ENCODE assay signal across 8 mouse cellular contexts in genomic region chr5:35104960-35105921, GRCm38 (mm10). TPM values are rescaled to one million over a fixed set of nuclear protein-coding genes. Genes with fewer than 3 reads are reported as not detected.
DNase-seq lines count a peak whose midpoint lies in the region; ATAC-seq and TF ChIP-seq lines count a peak whose summit lies in the region.

Lrpap1 (minus strand) TSS chr5:35105766.

- TF ChIP-seq EP300 in heart, postnatal 0 days (IDR thresholded peaks at IDR 0.05; ENCODE audit: low read depth): no peak

- no peaks in the 10 kb centered on the region for H3K9me3 ChIP-seq in E14TG2a.4 (ENCODE audit: low read length)
- H3K9me3 ChIP-seq in forebrain, embryonic 12.5 days: no peaks in the 10 kb centered on the region
- H3K9me3 ChIP-seq in heart, postnatal 0 days (replicated peaks; ENCODE audit: control insufficient read depth, low read length): no peaks in the 10 kb centered on the region
- H3K9me3 ChIP-seq in liver, embryonic 16.5 days (replicated peaks; ENCODE audit: control insufficient read depth, low read length): no peaks in the 10 kb centered on the region
- H3K9me3 ChIP-seq in neural tube, embryonic 13.5 days: no peaks in the 10 kb centered on the region

- H3K4me3 ChIP-seq in E14TG2a.4 (replicated peaks; ENCODE audit: low read length): peak within 1 kb of the TSS; percentile 93
- peak within 1 kb of the TSS; percentile 76 for H3K4me3 ChIP-seq in forebrain, embryonic 12.5 days (replicated peaks)
- H3K4me3 ChIP-seq in heart, postnatal 0 days (ENCODE audit: low read depth, low read length): peak within 1 kb of the TSS; percentile 79
- H3K4me3 ChIP-seq in liver, embryonic 16.5 days (ENCODE audit: low read depth, low read length): peak within 1 kb of the TSS; percentile 82
- H3K4me3 ChIP-seq in neural tube, embryonic 13.5 days: peak within 1 kb of the TSS; percentile 64
- peak within 1 kb of the TSS; percentile 97 for H3K4me3 ChIP-seq in testis, adult 2 months (ENCODE audit: control insufficient read depth, low read depth, low read length)

- WGBS in forebrain, embryonic 12.5 days: under 1% methylated on average over 39 of the region's 39 CpGs
- 2% methylated on average over 39 of the region's 39 CpGs for WGBS in heart, postnatal 0 days
- under 1% methylated on average over 38 of the region's 39 CpGs for WGBS in liver, embryonic 16.5 days (ENCODE audit: insufficient replicate concordance)
- WGBS in neural tube, embryonic 13.5 days: 1% methylated on average over 39 of the region's 39 CpGs

- peak; percentile 90 for DNase-seq in c-Kit-positive CD71-positive TER-119-positive erythroid progenitor cells, embryonic 14.5 days (ENCODE audit: low spot score)
- DNase-seq in heart, postnatal 0 days (ENCODE audit: low spot score): peak; percentile 90
- DNase-seq in kidney, postnatal 4 days: peak; percentile 95 to 96

- H3K4me2 ChIP-seq in forebrain, embryonic 12.5 days: peak within 1 kb of the TSS; percentile 72
- peak within 1 kb of the TSS; percentile 84 for H3K4me2 ChIP-seq in heart, postnatal 0 days (ENCODE audit: low read depth, low read length)
- H3K4me2 ChIP-seq in liver, embryonic 16.5 days (ENCODE audit: low read depth, low read length): peak within 1 kb of the TSS; percentile 78
- peak within 1 kb of the TSS; percentile 76 for H3K4me2 ChIP-seq in neural tube, embryonic 13.5 days

- TF ChIP-seq CTCF in E14TG2a.4 (conservative IDR thresholded peaks at IDR 0.05; ENCODE audit: low read length): no peak
- no peak for TF ChIP-seq CTCF in heart, postnatal 0 days (IDR thresholded peaks at IDR 0.05; ENCODE audit: low read depth)
- TF ChIP-seq CTCF in testis, adult 2 months (IDR thresholded peaks at IDR 0.05; ENCODE audit: control insufficient read depth, insufficient read depth, insufficient replicate concordance, low read depth, low read length): no peak

- peaks cover 11% of the 10 kb centered on the region; the same call in 1 of the 2 replicates for H3K27me3 ChIP-seq in E14TG2a.4 (ENCODE audit: insufficient read depth, low read length)
- H3K27me3 ChIP-seq in forebrain, embryonic 12.5 days: no peaks in the 10 kb centered on the region
- no peaks in the 10 kb centered on the region for H3K27me3 ChIP-seq in heart, postnatal 0 days (ENCODE audit: control insufficient read depth, insufficient read depth, low read length)
- H3K27me3 ChIP-seq in liver, embryonic 16.5 days (ENCODE audit: control insufficient read depth, insufficient read depth, low read depth, low read length): no peaks in the 10 kb centered on the region
- no peaks in the 10 kb centered on the region for H3K27me3 ChIP-seq in neural tube, embryonic 13.5 days
- H3K27me3 ChIP-seq in testis, adult 2 months (ENCODE audit: control insufficient read depth, insufficient read depth, low read length): no peaks in the 10 kb centered on the region

- peak; percentile 97 for ATAC-seq in forebrain, embryonic 12.5 days (ENCODE audit: low FRiP score)
- ATAC-seq in heart, postnatal 0 days (ENCODE audit: insufficient read depth, low read depth): peak; percentile 97
- peak; percentile 87 for ATAC-seq in liver, embryonic 16.5 days (ENCODE audit: low read depth)
- ATAC-seq in neural tube, embryonic 13.5 days (ENCODE audit: low read depth): peak; percentile 96

- H3K9ac ChIP-seq in forebrain, embryonic 12.5 days: peak within 1 kb of the TSS; percentile 79
- peak within 1 kb of the TSS; percentile 83 for H3K9ac ChIP-seq in heart, postnatal 0 days (replicated peaks; ENCODE audit: low read depth, low read length)
- peak within 1 kb of the TSS; percentile 64 for H3K9ac ChIP-seq in liver, embryonic 16.5 days (ENCODE audit: low read depth, low read length)
- H3K9ac ChIP-seq in neural tube, embryonic 13.5 days: peak within 1 kb of the TSS; percentile 82

- peaks cover 31% of the 10 kb centered on the region for H3K36me3 ChIP-seq in E14TG2a.4 (ENCODE audit: insufficient read depth, low read length)
- H3K36me3 ChIP-seq in forebrain, embryonic 12.5 days (replicated peaks): peaks cover 24% of the 10 kb centered on the region
- peaks cover 24% of the 10 kb centered on the region for H3K36me3 ChIP-seq in heart, postnatal 0 days (replicated peaks; ENCODE audit: control insufficient read depth, insufficient read depth, low read length)
- peaks cover 21% of the 10 kb centered on the region for H3K36me3 ChIP-seq in liver, embryonic 16.5 days (ENCODE audit: control insufficient read depth, insufficient read depth)
- peaks cover 24% of the 10 kb centered on the region for H3K36me3 ChIP-seq in neural tube, embryonic 13.5 days
- no peaks in the 10 kb centered on the region; the same call in 1 of the 2 replicates for H3K36me3 ChIP-seq in testis, adult 2 months (ENCODE audit: control insufficient read depth, insufficient read depth, low read length)

- TF ChIP-seq POLR2A in testis, adult 2 months (IDR thresholded peaks at IDR 0.05; ENCODE audit: control insufficient read depth, low read depth, low read length): peak; percentile 92

- H3K27ac ChIP-seq in forebrain, embryonic 12.5 days: peak within 1 kb of the TSS; percentile 77
- peak within 1 kb of the TSS; percentile 80 for H3K27ac ChIP-seq in heart, postnatal 0 days (ENCODE audit: low read depth)
- peak within 1 kb of the TSS; percentile 20 for H3K27ac ChIP-seq in liver, embryonic 16.5 days (ENCODE audit: low read length)
- peak within 1 kb of the TSS; percentile 85 for H3K27ac ChIP-seq in neural tube, embryonic 13.5 days (replicated peaks)
- peak within 1 kb of the TSS; percentile 76 for H3K27ac ChIP-seq in testis, adult 2 months (ENCODE audit: control insufficient read depth, insufficient read depth, low read depth, low read length)

- H3K4me1 ChIP-seq in E14TG2a.4 (replicated peaks; ENCODE audit: low read depth, low read length): peaks cover 45% of the 10 kb centered on the region
- H3K4me1 ChIP-seq in forebrain, embryonic 12.5 days: peaks cover 26% of the 10 kb centered on the region
- H3K4me1 ChIP-seq in heart, postnatal 0 days (ENCODE audit: control insufficient read depth, insufficient read depth): peaks cover 18% of the 10 kb centered on the region
- peaks cover 25% of the 10 kb centered on the region for H3K4me1 ChIP-seq in liver, embryonic 16.5 days (ENCODE audit: control insufficient read depth, low read depth, low read length)
- peaks cover 29% of the 10 kb centered on the region for H3K4me1 ChIP-seq in neural tube, embryonic 13.5 days (replicated peaks)
- H3K4me1 ChIP-seq in testis, adult 2 months (ENCODE audit: control insufficient read depth, insufficient read depth, low read length): peaks cover 9% of the 10 kb centered on the region

RNA-seq across cellular contexts. Expression of gene Lrpap1, which starts in this region (rescaled TPM):
- polyA plus RNA-seq in forebrain, embryonic 12.5 days (2016; fragmentation: Nextera tagmentation; extraction: Ambion mirVana): 94.7 and 96.2 TPM in 2 replicates
- total RNA-seq in heart, postnatal 0 days (2014; rRNA removed; ENCODE audit: low replicate concordance): 35.9 and 43.7 TPM in 2 replicates
- polyA plus RNA-seq in heart, postnatal 0 days (2015; fragmentation: Nextera tagmentation; extraction: Ambion mirVana): 85.8 TPM in 2 replicates
- 90.6 and 92.1 TPM in 2 replicates for polyA plus RNA-seq in liver, embryonic 16.5 days (2015; fragmentation: Nextera tagmentation; extraction: Ambion mirVana)
- polyA plus RNA-seq in neural tube, embryonic 13.5 days (2015; fragmentation: Nextera tagmentation; extraction: Ambion mirVana): 136 and 148 TPM in 2 replicates
- polyA plus RNA-seq in testis, adult 2 months (2012; rRNA removed): 34.5 and 36.4 TPM in 2 replicates

Comparison
In these comparisons a context has a peak if more than half of its experiments do, and no peak if none do; other contexts are left out.
1. Peak in every context shown above with its lines: DNase-seq, ATAC-seq, H3K4me3 ChIP-seq and H3K27ac ChIP-seq.
2. H3K27ac ChIP-seq: peak in every context shown above with its lines; median percentile 85 in neural tube, embryonic 13.5 days; 80 in heart, postnatal 0 days; 77 in forebrain, embryonic 12.5 days; 76 in testis, adult 2 months; 20 in liver, embryonic 16.5 days.